Mouse (Mus musculus) CH12.LX (cell line): ENCODE measurements at regions not wholly inside any gene's neighbourhood (a gene's known extent, or its start where the extent isn't known, plus 50 kb on each side); places are given as distances from the start of the nearest gene placed in this dataset.

Experiments used
- DNase-seq: peaks from one replicate; pipeline ENCODE4 v3.0.0-alpha.2; 2013; ENCODE audit errors: extremely low read depth
- H3K27ac ChIP-seq: 2 replicates; pipeline ENCODE4 v1.5.1; 2012; ENCODE audit warnings: low read depth, mild to moderate bottlenecking, control low read depth, moderate library complexity; ENCODE audit not compliant: insufficient read depth
- H3K27me3 ChIP-seq: replicated peaks from 2 replicates; pipeline ENCODE3; 2012; ENCODE audit warnings: inconsistent platforms
- H3K36me3 ChIP-seq, 2 experiments: replicated peaks in 1 of 2; 2 replicates each; pipeline versions ENCODE3 to v1.6.1; 2012; ENCODE audit warnings: inconsistent platforms in 1 of 2, low read length in 1 of 2, mild to moderate bottlenecking in 1 of 2, mixed read lengths in 1 of 2, moderate library complexity in 1 of 2; ENCODE audit not compliant: control insufficient read depth in 1 of 2, insufficient read depth in 1 of 2
- H3K4me1 ChIP-seq, 2 experiments: 2 replicates each; pipeline ENCODE4 v1.6.1; 2012; ENCODE audit warnings: inconsistent platforms in 1 of 2, moderate library complexity in 1 of 2; ENCODE audit not compliant: insufficient read depth in 2 of 2, control insufficient read depth in 1 of 2
- H3K4me2 ChIP-seq: 2 replicates; pipeline ENCODE4 v1.6.1; 2012; ENCODE audit warnings: low read depth, mild to moderate bottlenecking, control low read depth; ENCODE audit not compliant: poor library complexity, insufficient read depth, severe bottlenecking
- H3K4me3 ChIP-seq, 3 experiments: fragments of 150-350 bp in 1 of 3; sonication (generic) in 1 of 3; replicated peaks in 1 of 3; 2 replicates each; pipeline versions ENCODE3 to v1.5.1; 2011 to 2012; ENCODE audit warnings: low read depth in 2 of 3, low read length in 2 of 3, mild to moderate bottlenecking in 2 of 3, moderate library complexity in 2 of 3, control low read depth in 1 of 3, improper control_type of control experiment in 1 of 3, inconsistent platforms in 1 of 3, mixed read lengths in 1 of 3; ENCODE audit not compliant: poor library complexity in 1 of 3
- H3K79me2 ChIP-seq: replicated peaks from 2 replicates; pipeline ENCODE4 v1.6.1; 2012; ENCODE audit warnings: mild to moderate bottlenecking, moderate library complexity; ENCODE audit not compliant: control insufficient read depth, poor library complexity, insufficient read depth, severe bottlenecking; ENCODE audit errors: extremely low read depth
- H3K9ac ChIP-seq: 2 replicates; pipeline ENCODE4 v1.6.1; 2012; ENCODE audit warnings: low read depth, mild to moderate bottlenecking, control low read depth, moderate library complexity; ENCODE audit not compliant: insufficient read depth
- H3K9me3 ChIP-seq: replicated peaks from 2 replicates; pipeline ENCODE3; 2012; ENCODE audit warnings: low read length, inconsistent platforms, mixed read lengths
- CTCF ChIP-seq, 2 experiments: IDR thresholded peaks in 1 of 2; conservative IDR thresholded peaks in 1 of 2; 2 replicates each; pipeline ENCODE4 v1.5.1; 2011 to 2012; ENCODE audit warnings: low read depth in 2 of 2, low read length in 2 of 2, improper control_type of control experiment in 1 of 2, inconsistent platforms in 1 of 2, mild to moderate bottlenecking in 1 of 2, moderate library complexity in 1 of 2
- ELF1 ChIP-seq: IDR thresholded peaks from 2 replicates; pipeline ENCODE4 v1.6.1; 2014; ENCODE audit warnings: low read depth, mild to moderate bottlenecking, inconsistent platforms, low read length, improper control_type of control experiment
- EP300 ChIP-seq: IDR thresholded peaks from 2 replicates; pipeline ENCODE4 v1.6.1; 2011; ENCODE audit warnings: low read length, improper control_type of control experiment
- ETS1 ChIP-seq: conservative IDR thresholded peaks from 2 replicates; pipeline ENCODE4 v1.6.1; 2012; ENCODE audit warnings: low read depth, mild to moderate bottlenecking, inconsistent platforms, low read length, improper control_type of control experiment, moderate library complexity
- GABPA ChIP-seq: IDR thresholded peaks from 2 replicates; pipeline ENCODE4 v1.6.1; 2012; ENCODE audit warnings: low read depth, low read length, improper control_type of control experiment, inconsistent platforms; ENCODE audit not compliant: insufficient replicate concordance
- HCFC1 ChIP-seq: IDR thresholded peaks from 2 replicates; pipeline ENCODE4 v1.6.1; 2012; ENCODE audit warnings: low read depth, mild to moderate bottlenecking, inconsistent platforms, low read length, improper control_type of control experiment
- IRF4 ChIP-seq: IDR thresholded peaks from 2 replicates; pipeline ENCODE4 v1.6.1; 2014; ENCODE audit warnings: low read depth, mild to moderate bottlenecking, inconsistent platforms, low read length, improper control_type of control experiment
- JUND ChIP-seq: conservative IDR thresholded peaks from 2 replicates; pipeline ENCODE4 v1.6.1; 2011; ENCODE audit warnings: low read depth, low read length, improper control_type of control experiment
- MAX ChIP-seq: IDR thresholded peaks from 2 replicates; pipeline ENCODE4 v1.6.1; 2011; ENCODE audit warnings: low read length, improper control_type of control experiment
- MXI1 ChIP-seq: IDR thresholded peaks from 2 replicates; pipeline ENCODE4 v1.6.1; 2011; ENCODE audit warnings: mild to moderate bottlenecking, low read depth, low read length, improper control_type of control experiment
- MYC ChIP-seq: IDR thresholded peaks from 2 replicates; pipeline ENCODE4 v1.6.1; 2011; ENCODE audit warnings: low read depth, mild to moderate bottlenecking, improper control_type of control experiment, low read length
- NELFE ChIP-seq: IDR thresholded peaks from 2 replicates; pipeline ENCODE4 v1.6.1; 2011; ENCODE audit warnings: low read depth, low read length, improper control_type of control experiment
- PAX5 ChIP-seq: IDR thresholded peaks from 2 replicates; pipeline ENCODE4 v1.6.1; 2012; ENCODE audit warnings: low read length, inconsistent platforms, mixed read lengths
- POLR2A ChIP-seq: IDR thresholded peaks from 2 replicates; pipeline ENCODE4 v1.6.1; 2011; ENCODE audit warnings: low read depth, mild to moderate bottlenecking, improper control_type of control experiment, low read length
- POLR2AphosphoS2 ChIP-seq: IDR thresholded peaks from 2 replicates; pipeline ENCODE4 v1.6.1; 2011; ENCODE audit warnings: low read depth, low read length, improper control_type of control experiment
- RAD21 ChIP-seq: IDR thresholded peaks from 2 replicates; pipeline ENCODE4 v1.6.1; 2011; ENCODE audit warnings: low read depth, mild to moderate bottlenecking, low read length, improper control_type of control experiment, moderate library complexity
- SIN3A ChIP-seq: IDR thresholded peaks from 2 replicates; pipeline ENCODE4 v1.6.1; 2012; ENCODE audit warnings: low read length, improper control_type of control experiment, inconsistent platforms
- TBP ChIP-seq: conservative IDR thresholded peaks from 2 replicates; pipeline ENCODE4 v1.6.1; 2011; ENCODE audit warnings: low read depth, low read length, improper control_type of control experiment
- TCF12 ChIP-seq: IDR thresholded peaks from 2 replicates; pipeline ENCODE4 v1.6.1; 2014; ENCODE audit warnings: low read depth, mild to moderate bottlenecking, inconsistent platforms, low read length, improper control_type of control experiment
- UBTF ChIP-seq: IDR thresholded peaks from 2 replicates; pipeline ENCODE4 v1.6.1; 2012; ENCODE audit warnings: low read depth, mild to moderate bottlenecking, inconsistent platforms, low read length, improper control_type of control experiment, moderate library complexity
- USF1 ChIP-seq: IDR thresholded peaks from 2 replicates; pipeline ENCODE4 v1.6.1; 2014; ENCODE audit warnings: low read depth, mild to moderate bottlenecking, inconsistent platforms, low read length, improper control_type of control experiment
- USF2 ChIP-seq: conservative IDR thresholded peaks from 2 replicates; pipeline ENCODE4 v1.6.1; 2011; ENCODE audit warnings: low read depth, low read length, improper control_type of control experiment
- ZC3H11A ChIP-seq: IDR thresholded peaks from 2 replicates; pipeline ENCODE4 v1.6.1; 2012; ENCODE audit warnings: low read depth, mild to moderate bottlenecking, inconsistent platforms, low read length, improper control_type of control experiment
- ZKSCAN1 ChIP-seq: IDR thresholded peaks from 2 replicates; pipeline ENCODE4 v1.6.1; 2012; ENCODE audit warnings: low read depth, inconsistent platforms, low read length, improper control_type of control experiment, borderline replicate concordance
- ZMIZ1 ChIP-seq: IDR thresholded peaks from 2 replicates; pipeline ENCODE4 v1.6.1; 2012; ENCODE audit warnings: low read depth, mild to moderate bottlenecking, inconsistent platforms, low read length, improper control_type of control experiment
- dilution Hi-C: fragments of 300-500 bp; cut with MboI; formaldehyde crosslinking; loops from 2 replicates; pipeline ENCODE4 v1.14.3; 2020; ENCODE audit warnings: low sequenced_read_pairs; ENCODE audit not compliant: extremely low pct_unique_long_range_greater_than_20kb, extremely low pct_ligation_motif_present
- in situ Hi-C: fragments of 300-500 bp; cut with MboI; formaldehyde crosslinking; loops from 3 replicates; pipeline ENCODE4 v1.14.3; 2019; ENCODE audit warnings: low sequenced_read_pairs, low pct_ligation_motif_present, low pct_unique_long_range_greater_than_20kb, mixed read lengths

DNA sequence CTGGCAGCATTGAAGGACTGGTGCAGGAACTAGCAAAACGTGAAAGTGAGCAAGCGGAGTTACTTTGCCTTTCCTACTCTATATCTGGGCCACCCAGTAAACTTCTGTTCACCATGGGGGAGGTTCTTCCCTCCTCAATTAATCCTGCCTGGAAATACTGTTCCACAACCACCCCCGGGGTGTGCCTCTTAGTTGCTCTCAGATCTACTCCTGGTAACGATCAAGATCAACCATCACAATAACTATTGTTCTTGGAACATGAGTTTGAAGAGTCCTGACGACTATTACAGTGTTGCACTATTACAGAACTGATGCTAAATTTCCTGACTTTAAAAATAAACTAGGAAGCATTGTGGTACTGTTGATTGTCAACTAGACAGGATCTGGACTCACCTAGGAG lies 57.8 kb upstream of the S1pr1 start:
- no peaks in the 10 kb centered on the region for H3K79me2 ChIP-seq
- H3K36me3 ChIP-seq, result no peaks in the 10 kb centered on the region
- DNase-seq, result no peak
- dilution Hi-C loops (no loop called here), in situ Hi-C loops (no loop called here)
- H3K27ac ChIP-seq, result no peak overlapping the region
- H3K4me3 ChIP-seq, result no peak overlapping the region
- no peak overlapping the region for H3K9ac ChIP-seq
- H3K4me2 ChIP-seq, result no peak overlapping the region
- 0 out of 4 replicates have a peak, but pooled peaks cover 0 to 2% of the 10 kb centered on the region in 2 experiments for H3K4me1 ChIP-seq
- H3K27me3 ChIP-seq, result no peaks in the 10 kb centered on the region
- TF ChIP-seq ZC3H11A, result no peak
- no peak for TF ChIP-seq TCF12
- TF ChIP-seq MXI1, result no peak
- TF ChIP-seq POLR2AphosphoS2, result no peak
- TF ChIP-seq IRF4, result no peak
- no peak for TF ChIP-seq SIN3A
- no peak for TF ChIP-seq UBTF
- no peak for TF ChIP-seq GABPA
- TF ChIP-seq EP300, result no peak
- no peak for TF ChIP-seq USF2
- TF ChIP-seq ELF1, result no peak
- TF ChIP-seq RAD21, result no peak
- no peak for TF ChIP-seq JUND
- TF ChIP-seq MAX, result no peak
- TF ChIP-seq USF1, result no peak
- TF ChIP-seq ETS1, result no peak
- TF ChIP-seq TBP, result no peak
- no peaks in the 10 kb centered on the region for H3K9me3 ChIP-seq

DNA sequence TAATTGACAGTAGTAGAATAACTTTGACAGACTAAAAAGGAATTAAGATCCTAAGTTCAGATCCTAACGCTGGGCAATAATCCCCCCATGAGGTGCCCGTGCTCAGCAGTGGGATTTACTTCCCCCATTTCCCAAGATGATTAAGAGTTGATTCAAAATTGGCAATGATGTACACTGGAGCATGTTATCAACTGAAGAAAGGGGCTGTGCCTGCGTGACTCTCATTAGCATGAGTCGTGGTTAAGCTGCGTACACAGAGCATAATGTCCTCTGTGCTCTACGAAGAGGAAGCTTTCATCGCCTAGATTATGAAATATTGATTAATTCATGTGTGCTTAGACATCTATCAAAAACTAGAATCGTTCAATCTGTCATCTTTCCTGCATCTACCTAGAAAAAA lies 59.4 kb upstream of the S1pr1 start:
- peak overlapping the region; percentile 38; the same call in 1 of the 2 replicates for H3K4me2 ChIP-seq
- in situ Hi-C loops (no loop called here), dilution Hi-C loops (no loop called here)
- H3K4me3 ChIP-seq, result no peak overlapping the region
- no peak overlapping the region for H3K27ac ChIP-seq
- no peak for DNase-seq
- H3K79me2 ChIP-seq, result no peaks in the 10 kb centered on the region
- H3K4me1 ChIP-seq, result no peaks in the 10 kb centered on the region
- H3K27me3 ChIP-seq, result no peaks in the 10 kb centered on the region
- H3K9me3 ChIP-seq, result no peaks in the 10 kb centered on the region
- H3K9ac ChIP-seq, result no peak overlapping the region
- H3K36me3 ChIP-seq, result no peaks in the 10 kb centered on the region
- TF ChIP-seq PAX5 (no peak), ELF1 (no peak), ZMIZ1 (no peak), ZKSCAN1 (no peak), ZC3H11A (no peak), EP300 (no peak), POLR2A (no peak), NELFE (no peak), HCFC1 (no peak), CTCF (conservative IDR thresholded peaks at IDR 0.05 in 1 of 2, IDR thresholded peaks at IDR 0.05 in 1 of 2; ENCODE audit: low read depth in 2 of 2, low read length in 2 of 2) (no peak), MYC (no peak), RAD21 (no peak), GABPA (no peak), POLR2AphosphoS2 (no peak)
